ENCODE assay signal across 8 mouse cellular contexts in genomic region chr15:85858980-85859489, GRCm38 (mm10). TPM values are rescaled to one million over a fixed set of nuclear protein-coding genes. Genes with fewer than 3 reads are reported as not detected.
DNase-seq lines count a peak whose midpoint lies in the region; ATAC-seq and TF ChIP-seq lines count a peak whose summit lies in the region.

No protein-coding gene starts in this region.

- H3K4me3 ChIP-seq in kidney, adult 2 months (ENCODE audit: insufficient read depth, low read depth, low read length) = peak overlapping the region; percentile 74
- peak overlapping the region; percentile 48 for H3K4me3 ChIP-seq in forebrain, embryonic 15.5 days
- H3K4me3 ChIP-seq in liver, embryonic 13.5 days (replicated peaks) = peak overlapping the region; percentile 94
- peak overlapping the region; percentile 77 for H3K4me3 ChIP-seq in stomach, embryonic 16.5 days (replicated peaks; ENCODE audit: low read length)

- peak overlapping the region; percentile 57 for H3K4me2 ChIP-seq in forebrain, embryonic 15.5 days (replicated peaks)
- H3K4me2 ChIP-seq in liver, embryonic 13.5 days = peak overlapping the region; percentile 77
- peak overlapping the region; percentile 77 for H3K4me2 ChIP-seq in stomach, embryonic 16.5 days (ENCODE audit: low read depth, low read length)

- no peaks in the 10 kb centered on the region for H3K27me3 ChIP-seq in kidney, adult 2 months (replicated peaks; ENCODE audit: control insufficient read depth, insufficient read depth, low read length)
- H3K27me3 ChIP-seq in Patski = no peaks in the 10 kb centered on the region
- no peaks in the 10 kb centered on the region for H3K27me3 ChIP-seq in forebrain, embryonic 15.5 days
- H3K27me3 ChIP-seq in liver, embryonic 13.5 days = no peaks in the 10 kb centered on the region
- no peaks in the 10 kb centered on the region for H3K27me3 ChIP-seq in stomach, embryonic 16.5 days (ENCODE audit: control insufficient read depth, insufficient read depth, low read length)

- ATAC-seq in Patski = peak; percentile 23
- peak; percentile 36 for ATAC-seq in forebrain, embryonic 15.5 days (replicated peaks)
- ATAC-seq in liver, embryonic 13.5 days (ENCODE audit: low read depth) = no peak; the same call in 1 of the 2 replicates
- ATAC-seq in stomach, embryonic 16.5 days (ENCODE audit: insufficient read depth, low FRiP score) = peak; percentile 26; the same call in 1 of the 2 replicates

- H3K27ac ChIP-seq in kidney, adult 2 months (ENCODE audit: insufficient read depth, low read depth, low read length) = peak overlapping the region; percentile 25; the same call in 1 of the 2 replicates
- peak overlapping the region; percentile 68 for H3K27ac ChIP-seq in forebrain, embryonic 15.5 days (replicated peaks)
- H3K27ac ChIP-seq in liver, embryonic 13.5 days = no peak overlapping the region; the same call in 1 of the 2 replicates
- H3K27ac ChIP-seq in stomach, embryonic 16.5 days (ENCODE audit: low read length) = peak overlapping the region; percentile 55

- H3K4me1 ChIP-seq in kidney, adult 2 months (ENCODE audit: control insufficient read depth, insufficient read depth, low read length) = no peaks in the 10 kb centered on the region
- peaks cover 27% of the 10 kb centered on the region for H3K4me1 ChIP-seq in forebrain, embryonic 15.5 days
- peaks cover 27% of the 10 kb centered on the region for H3K4me1 ChIP-seq in liver, embryonic 13.5 days (replicated peaks)
- peaks cover 13% of the 10 kb centered on the region for H3K4me1 ChIP-seq in stomach, embryonic 16.5 days (ENCODE audit: control insufficient read depth, insufficient read depth, low read length)

- TF ChIP-seq CTCF in kidney, adult 2 months (conservative IDR thresholded peaks at IDR 0.05; ENCODE audit: insufficient read depth, insufficient read length, low read depth, low read length) = no peak
- TF ChIP-seq CTCF in Patski (IDR thresholded peaks at IDR 0.05) = no peak

- POLR2A ChIA-PET in Patski (lab: Charles Lee) = interaction anchor here (0.9 to 1.1 kb wide), 2 partner anchors 20 to 254 kb away, joined by 3 read pairs; partner anchors contain the start of gene Trmu

- 8% methylated on average over 15 of the region's 15 CpGs for WGBS in kidney, adult 2 months
- 8% methylated on average over 15 of the region's 15 CpGs for WGBS in forebrain, embryonic 15.5 days
- WGBS in liver, embryonic 13.5 days (ENCODE audit: insufficient replicate concordance) = 16% methylated on average over 15 of the region's 15 CpGs
- 13% methylated on average over 15 of the region's 15 CpGs for WGBS in stomach, embryonic 16.5 days

- no peak for DNase-seq in kidney, adult 2 months
- no peak for DNase-seq in kidney, adult 8-10 months
- no peak for DNase-seq in Patski (ENCODE audit: low read depth, low spot score)
- DNase-seq in liver, embryonic 13.5 days = no peak
- DNase-seq in retina, embryonic 14.5 days (ENCODE audit: low spot score) = no peak
- no peak for DNase-seq in urinary bladder, adult 2 months (ENCODE audit: low spot score)

- in situ Hi-C loops in Patski (cut with MboI; ENCODE audit: low pct_unique_long_range_greater_than_20kb) = no loop called here

- H3K36me3 ChIP-seq in kidney, adult 2 months (ENCODE audit: control insufficient read depth, insufficient read depth, low read length) = no peaks in the 10 kb centered on the region
- H3K36me3 ChIP-seq in forebrain, embryonic 15.5 days = peaks cover 11% of the 10 kb centered on the region; the same call in 1 of the 2 replicates
- peaks cover 31% of the 10 kb centered on the region for H3K36me3 ChIP-seq in liver, embryonic 13.5 days
- H3K36me3 ChIP-seq in stomach, embryonic 16.5 days (ENCODE audit: control insufficient read depth, insufficient read depth, low read length) = no peaks in the 10 kb centered on the region

- CTCF ChIA-PET in Patski (lab: Charles Lee) = interaction anchor here (2.5 kb wide), 1 partner anchor 9 kb away, joined by 11 read pairs; no protein-coding TSS in a partner anchor

- peak overlapping the region; percentile 67 for H3K9ac ChIP-seq in forebrain, embryonic 15.5 days (replicated peaks)
- peak overlapping the region; percentile 79 for H3K9ac ChIP-seq in liver, embryonic 13.5 days
- peak overlapping the region; percentile 79 for H3K9ac ChIP-seq in stomach, embryonic 16.5 days (ENCODE audit: low read length)

- TF ChIP-seq POLR2A in kidney, adult 2 months (IDR thresholded peaks at IDR 0.05; ENCODE audit: low read depth, low read length) = no peak

- no peaks in the 10 kb centered on the region for H3K9me3 ChIP-seq in forebrain, embryonic 15.5 days
- H3K9me3 ChIP-seq in liver, embryonic 13.5 days (replicated peaks) = no peaks in the 10 kb centered on the region
- no peaks in the 10 kb centered on the region for H3K9me3 ChIP-seq in stomach, embryonic 16.5 days (replicated peaks; ENCODE audit: control insufficient read depth, low read length)

RNA-seq across cellular contexts. Expression of gene Gtse1, which starts 0.5 kb away (rescaled TPM):
- 0.74 and 0.98 TPM in 2 replicates for polyA plus RNA-seq in kidney, adult 2 months (2012; rRNA removed)
- polyA plus RNA-seq in Patski (2021) = 23.2 TPM
- 14.6 and 15.7 TPM in 2 replicates for polyA plus RNA-seq in forebrain, embryonic 15.5 days (2015; fragmentation: Nextera tagmentation; extraction: Ambion mirVana)
- 24.9 and 27.7 TPM in 2 replicates for polyA plus RNA-seq in liver, embryonic 13.5 days (2015; fragmentation: Nextera tagmentation; extraction: Ambion mirVana)
- polyA plus RNA-seq in stomach, embryonic 16.5 days (2015; fragmentation: Nextera tagmentation; extraction: Ambion mirVana) = 24.3 and 24.6 TPM in 2 replicates
- 6.7 and 7.2 TPM in 2 replicates for polyA plus RNA-seq in urinary bladder, adult 2 months (2012; rRNA removed)

RNA-seq across cellular contexts. Expression of gene Trmu, which starts 20.1 kb away (rescaled TPM):
- polyA plus RNA-seq in kidney, adult 2 months (2012; rRNA removed) = 29.2 and 31.7 TPM in 2 replicates
- 22.9 TPM for polyA plus RNA-seq in Patski (2021)
- polyA plus RNA-seq in forebrain, embryonic 15.5 days (2015; fragmentation: Nextera tagmentation; extraction: Ambion mirVana) = 51.6 and 54.0 TPM in 2 replicates
- 17.3 and 20.3 TPM in 2 replicates for polyA plus RNA-seq in liver, embryonic 13.5 days (2015; fragmentation: Nextera tagmentation; extraction: Ambion mirVana)
- 42.9 and 43.9 TPM in 2 replicates for polyA plus RNA-seq in stomach, embryonic 16.5 days (2015; fragmentation: Nextera tagmentation; extraction: Ambion mirVana)
- polyA plus RNA-seq in urinary bladder, adult 2 months (2012; rRNA removed) = 34.5 and 40.4 TPM in 2 replicates

RNA-seq across cellular contexts. Expression of gene Ttc38, which starts 26.9 kb away (rescaled TPM):
- 17.1 and 19.3 TPM in 2 replicates for polyA plus RNA-seq in kidney, adult 2 months (2012; rRNA removed)
- polyA plus RNA-seq in Patski (2021) = 19.4 TPM
- 2.9 and 3.6 TPM in 2 replicates for polyA plus RNA-seq in forebrain, embryonic 15.5 days (2015; fragmentation: Nextera tagmentation; extraction: Ambion mirVana)
- polyA plus RNA-seq in liver, embryonic 13.5 days (2015; fragmentation: Nextera tagmentation; extraction: Ambion mirVana) = 6.4 and 6.8 TPM in 2 replicates
- 9.9 and 11.7 TPM in 2 replicates for polyA plus RNA-seq in stomach, embryonic 16.5 days (2015; fragmentation: Nextera tagmentation; extraction: Ambion mirVana)
- 19.7 and 27.5 TPM in 2 replicates for polyA plus RNA-seq in urinary bladder, adult 2 months (2012; rRNA removed)

RNA-seq across cellular contexts. Expression of gene Pkdrej, which starts 37.5 kb away (rescaled TPM):
- polyA plus RNA-seq in kidney, adult 2 months (2012; rRNA removed) = 0.05 TPM in 2 replicates
- 0.01 TPM for polyA plus RNA-seq in Patski (2021)
- 0.04 and 0.06 TPM in 2 replicates for polyA plus RNA-seq in forebrain, embryonic 15.5 days (2015; fragmentation: Nextera tagmentation; extraction: Ambion mirVana)
- 0.06 and 0.08 TPM in 2 replicates for polyA plus RNA-seq in liver, embryonic 13.5 days (2015; fragmentation: Nextera tagmentation; extraction: Ambion mirVana)
- 0.16 and 0.25 TPM in 2 replicates for polyA plus RNA-seq in stomach, embryonic 16.5 days (2015; fragmentation: Nextera tagmentation; extraction: Ambion mirVana)
- polyA plus RNA-seq in urinary bladder, adult 2 months (2012; rRNA removed) = 0.45 and 0.56 TPM in 2 replicates

RNA-seq across cellular contexts. Expression of gene Cdpf1, which starts 47.5 kb away (rescaled TPM):
- polyA plus RNA-seq in kidney, adult 2 months (2012; rRNA removed) = 51.4 and 60.7 TPM in 2 replicates
- 17.5 TPM for polyA plus RNA-seq in Patski (2021)
- polyA plus RNA-seq in forebrain, embryonic 15.5 days (2015; fragmentation: Nextera tagmentation; extraction: Ambion mirVana) = 22.8 and 24.3 TPM in 2 replicates
- polyA plus RNA-seq in liver, embryonic 13.5 days (2015; fragmentation: Nextera tagmentation; extraction: Ambion mirVana) = 25.9 and 27.7 TPM in 2 replicates
- 36.7 and 39.9 TPM in 2 replicates for polyA plus RNA-seq in stomach, embryonic 16.5 days (2015; fragmentation: Nextera tagmentation; extraction: Ambion mirVana)
- 29.2 and 37.6 TPM in 2 replicates for polyA plus RNA-seq in urinary bladder, adult 2 months (2012; rRNA removed)
